Mouse (Mus musculus): ENCODE measurements around the gene Optn. TPM values are rescaled to one million over a fixed set of nuclear protein-coding genes. Genes with fewer than 3 reads are reported as not detected.

Gene Optn
- polyA plus RNA-seq, 1 experiment from 2014 or later: 17.4 TPM

GRCm38 (mm10) chr2:5061133-5061708 lies 2.6 kb downstream of the Optn start:
- no peak overlapping the region for H3K9ac ChIP-seq
- H3K27ac ChIP-seq (replicated peaks): no peak overlapping the region
- H3K27me3 ChIP-seq: 0 out of 2 replicates have a peak, but pooled peaks cover 4% of the 10 kb centered on the region
- no peaks in the 10 kb centered on the region for H3K9me3 ChIP-seq (replicated peaks)
- 61% methylated on average over 8 of the region's 8 CpGs for WGBS (ENCODE audit: insufficient replicate concordance)
- H3K4me3 ChIP-seq (replicated peaks): 0 out of 2 replicates have a peak overlapping the region, but pooled peaks have one; percentile 4
- no peak for ATAC-seq (ENCODE audit: insufficient read depth)
- H3K4me1 ChIP-seq (replicated peaks): peaks cover 37% of the 10 kb centered on the region
- H3K36me3 ChIP-seq (replicated peaks): peaks cover 7% of the 10 kb centered on the region; the same call in 1 of the 2 replicates
- 0 out of 2 replicates have a peak overlapping the region, but pooled peaks have one; percentile 8 for H3K4me2 ChIP-seq

GRCm38 (mm10) chr2:5059997-5060396 lies 3.9 kb downstream of the Optn start:
- no peaks in the 10 kb centered on the region for H3K9me3 ChIP-seq (replicated peaks)
- 79% methylated on average over 4 of the region's 4 CpGs for WGBS (ENCODE audit: insufficient replicate concordance)
- 0 out of 2 replicates have a peak, but pooled peaks cover 4% of the 10 kb centered on the region for H3K27me3 ChIP-seq

GRCm38 (mm10) chr2:5058436-5058835 lies 5.4 kb downstream of the Optn start:
- no peak for ATAC-seq (ENCODE audit: insufficient read depth)
- Histone ChIP-seq H3K4me3 (replicated peaks) (no peak overlapping the region), H3K4me1 (replicated peaks) (peaks cover 29% of the 10 kb centered on the region), H3K4me2 (no peak overlapping the region), H3K36me3 (replicated peaks) (peaks cover 18% of the 10 kb centered on the region), H3K27ac (replicated peaks) (no peak overlapping the region), H3K9ac (no peak overlapping the region), H3K27me3 (no peaks in the 10 kb centered on the region), H3K9me3 (replicated peaks) (no peaks in the 10 kb centered on the region)
- WGBS (ENCODE audit: insufficient replicate concordance): 76% methylated on average over 5 of the region's 5 CpGs

More at GRCm38 (mm10) chr2:5059997-5060396, 3.9 kb downstream of the Optn start:
- H3K27ac ChIP-seq (replicated peaks): no peak overlapping the region
- H3K4me3 ChIP-seq (replicated peaks): no peak overlapping the region
- no peak overlapping the region for H3K4me2 ChIP-seq
- no peak for ATAC-seq (ENCODE audit: insufficient read depth)
- no peak overlapping the region for H3K9ac ChIP-seq
- peaks cover 7% of the 10 kb centered on the region; the same call in 1 of the 2 replicates for H3K36me3 ChIP-seq (replicated peaks)
- peaks cover 37% of the 10 kb centered on the region for H3K4me1 ChIP-seq (replicated peaks)

GRCm38 (mm10) chr2:5050562-5050961 lies 13.3 kb downstream of the Optn start:
- ATAC-seq (ENCODE audit: insufficient read depth): no peak
- no peak overlapping the region for H3K27ac ChIP-seq (replicated peaks)
- H3K9ac ChIP-seq: no peak overlapping the region
- no peaks in the 10 kb centered on the region for H3K27me3 ChIP-seq
- peaks cover 30% of the 10 kb centered on the region for H3K4me1 ChIP-seq (replicated peaks)
- no peaks in the 10 kb centered on the region for H3K9me3 ChIP-seq (replicated peaks)
- H3K36me3 ChIP-seq (replicated peaks): peaks cover 60% of the 10 kb centered on the region
- H3K4me2 ChIP-seq: no peak overlapping the region
- H3K4me3 ChIP-seq (replicated peaks): no peak overlapping the region
- WGBS (ENCODE audit: insufficient replicate concordance): 34% methylated on average over 2 of the region's 2 CpGs

- Histone ChIP-seq H3K4me1 (replicated peaks) (peaks cover 66% of the 10 kb centered on the region), H3K9me3 (replicated peaks) (no peaks in the 10 kb centered on the region), H3K4me2 (no peak overlapping the region), H3K9ac (no peak overlapping the region), H3K36me3 (replicated peaks) (peaks cover 60% of the 10 kb centered on the region), H3K27ac (replicated peaks) (no peak overlapping the region), H3K4me3 (replicated peaks) (no peak overlapping the region), H3K27me3 (no peaks in the 10 kb centered on the region)
- 27% methylated on average over 2 of the region's 2 CpGs for WGBS (ENCODE audit: insufficient replicate concordance)
- no peak for ATAC-seq (ENCODE audit: insufficient read depth)
Observed at GRCm38 (mm10) chr2:5047016-5047415, 16.8 kb downstream of the Optn start.

GRCm38 (mm10) chr2:5045269-5045965 lies 18.4 kb downstream of the Optn start:
- no peaks in the 10 kb centered on the region for H3K27me3 ChIP-seq
- ATAC-seq (ENCODE audit: insufficient read depth): no peak
- H3K4me2 ChIP-seq: no peak overlapping the region
- no peak overlapping the region for H3K4me3 ChIP-seq (replicated peaks)
- H3K9me3 ChIP-seq (replicated peaks): no peaks in the 10 kb centered on the region
- H3K27ac ChIP-seq (replicated peaks): peak overlapping the region; percentile 19; the same call in 1 of the 2 replicates
- H3K4me1 ChIP-seq (replicated peaks): peaks cover 70% of the 10 kb centered on the region
- peaks cover 58% of the 10 kb centered on the region for H3K36me3 ChIP-seq (replicated peaks)
- no peak overlapping the region for H3K9ac ChIP-seq
- 39% methylated on average over 13 of the region's 13 CpGs for WGBS (ENCODE audit: insufficient replicate concordance)

GRCm38 (mm10) chr2:5044321-5044720 lies 19.5 kb downstream of the Optn start:
- H3K36me3 ChIP-seq (replicated peaks): peaks cover 59% of the 10 kb centered on the region
- no peaks in the 10 kb centered on the region for H3K27me3 ChIP-seq
- H3K4me1 ChIP-seq (replicated peaks): peaks cover 67% of the 10 kb centered on the region
- peak overlapping the region; percentile 86 for H3K27ac ChIP-seq (replicated peaks)
- H3K9me3 ChIP-seq (replicated peaks): no peaks in the 10 kb centered on the region
- ATAC-seq (ENCODE audit: insufficient read depth): no peak
- no peak overlapping the region for H3K4me3 ChIP-seq (replicated peaks)
- WGBS (ENCODE audit: insufficient replicate concordance): 35% methylated on average over 3 of the region's 3 CpGs
- H3K9ac ChIP-seq: no peak overlapping the region
- H3K4me2 ChIP-seq: no peak overlapping the region

- H3K27me3 ChIP-seq: no peaks in the 10 kb centered on the region
- H3K4me1 ChIP-seq (replicated peaks): peaks cover 63% of the 10 kb centered on the region
- 66% methylated on average over 2 of the region's 2 CpGs for WGBS (ENCODE audit: insufficient replicate concordance)
- no peaks in the 10 kb centered on the region for H3K9me3 ChIP-seq (replicated peaks)
- no peak overlapping the region for H3K4me3 ChIP-seq (replicated peaks)
- peak overlapping the region; percentile 86 for H3K27ac ChIP-seq (replicated peaks)
- no peak for ATAC-seq (ENCODE audit: insufficient read depth)
- peaks cover 55% of the 10 kb centered on the region for H3K36me3 ChIP-seq (replicated peaks)
- H3K9ac ChIP-seq: no peak overlapping the region
- H3K4me2 ChIP-seq: peak overlapping the region; percentile 61
Observed at GRCm38 (mm10) chr2:5043476-5043761, 20.4 kb downstream of the Optn start.

- peak overlapping the region; percentile 86 for H3K27ac ChIP-seq (replicated peaks)
- peak overlapping the region; percentile 18; the same call in 1 of the 2 replicates for H3K4me3 ChIP-seq (replicated peaks)
- peak overlapping the region; percentile 61 for H3K4me2 ChIP-seq
- peak; percentile 73 for ATAC-seq (ENCODE audit: insufficient read depth)
- H3K9me3 ChIP-seq (replicated peaks): no peaks in the 10 kb centered on the region
- 21% methylated on average over 11 of the region's 11 CpGs for WGBS (ENCODE audit: insufficient replicate concordance)
- H3K4me1 ChIP-seq (replicated peaks): peaks cover 63% of the 10 kb centered on the region
- H3K36me3 ChIP-seq (replicated peaks): peaks cover 58% of the 10 kb centered on the region
- peak overlapping the region; percentile 39; the same call in 1 of the 2 replicates for H3K9ac ChIP-seq
- H3K27me3 ChIP-seq: no peaks in the 10 kb centered on the region
Observed at GRCm38 (mm10) chr2:5042616-5043475, 21.0 kb downstream of the Optn start.

- WGBS (ENCODE audit: insufficient replicate concordance): 21% methylated on average over 5 of the region's 5 CpGs
- H3K9ac ChIP-seq: no peak overlapping the region; the same call in 1 of the 2 replicates
- ATAC-seq (ENCODE audit: insufficient read depth): peak; percentile 63; the same call in 1 of the 2 replicates
- no peaks in the 10 kb centered on the region for H3K27me3 ChIP-seq
- peaks cover 55% of the 10 kb centered on the region for H3K4me1 ChIP-seq (replicated peaks)
- H3K4me2 ChIP-seq: peak overlapping the region; percentile 61
- H3K36me3 ChIP-seq (replicated peaks): peaks cover 68% of the 10 kb centered on the region
- H3K9me3 ChIP-seq (replicated peaks): no peaks in the 10 kb centered on the region
- H3K4me3 ChIP-seq (replicated peaks): no peak overlapping the region
- H3K27ac ChIP-seq (replicated peaks): peak overlapping the region; percentile 86
Observed at GRCm38 (mm10) chr2:5041854-5042253, 22.0 kb downstream of the Optn start.
